Mouse (Mus musculus) bone marrow, adult 2 months (tissue): ENCODE measurements around the gene Ypel1.

Experiments used
- CTCF ChIP-seq: fragments of 200-500 bp; IDR thresholded peaks from 2 replicates; pipeline ENCODE4 v1.5.1; 2011; ENCODE audit warnings: low read length, control low read depth; ENCODE audit not compliant: control insufficient read depth, insufficient read depth
- POLR2A ChIP-seq: fragments of 200-500 bp; IDR thresholded peaks from 2 replicates; pipeline ENCODE4 v1.6.1; 2011; ENCODE audit warnings: low read depth, mild to moderate bottlenecking, control low read depth, low read length, borderline replicate concordance; ENCODE audit not compliant: control insufficient read depth

DNA sequence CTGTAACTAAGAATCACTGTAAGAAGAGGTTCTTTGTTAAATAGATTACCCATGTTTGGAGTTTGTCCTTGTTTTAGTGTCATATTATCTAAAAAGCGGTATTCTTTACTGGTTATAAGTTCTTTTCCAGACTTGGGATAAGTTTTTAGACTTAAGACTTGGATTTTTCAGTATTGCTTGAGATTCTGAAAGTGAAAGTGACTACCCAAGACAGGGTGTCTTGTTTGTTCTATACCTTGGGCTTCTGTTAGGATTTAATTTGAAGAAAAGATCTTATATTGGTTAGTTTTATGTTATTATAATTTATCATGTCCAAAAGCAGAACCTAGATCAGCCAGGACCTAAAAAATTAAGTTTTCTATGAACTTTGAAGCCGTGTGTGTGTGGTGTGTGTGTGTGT, 35.7 kb upstream of the Ypel1 start:
- TF ChIP-seq POLR2A (no peak), CTCF (no peak)
